Mouse (Mus musculus) brain, embryonic 14.5 days (tissue): ENCODE measurements around the gene Gm38394.

ENCODE experiments used
- CTCF ChIP-seq: fragments of 200-500 bp; IDR thresholded peaks from 2 replicates; pipeline ENCODE4 v1.5.1; 2012; ENCODE audit warnings: inconsistent platforms, mild to moderate bottlenecking, moderate library complexity, borderline replicate concordance; ENCODE audit not compliant: insufficient read depth, insufficient read length; ENCODE audit errors: extremely low read depth
- POLR2A ChIP-seq: fragments of 200-500 bp; IDR thresholded peaks from 2 replicates; pipeline ENCODE4 v1.6.1; 2012; ENCODE audit warnings: mild to moderate bottlenecking, inconsistent platforms, borderline replicate concordance; ENCODE audit not compliant: poor library complexity, insufficient read depth, insufficient read length, severe bottlenecking; ENCODE audit errors: extremely low read depth

GRCm38 (mm10) chr1:133694301-133694700, 33.2 kb upstream of the Gm38394 start:
- no peak for TF ChIP-seq CTCF
- TF ChIP-seq POLR2A: no peak
